Mouse (Mus musculus) kidney, embryonic 14.5 days (tissue): ENCODE measurements around the gene Flt3l. TPM values are rescaled to one million over a fixed set of nuclear protein-coding genes. Genes with fewer than 3 reads are reported as not detected.

Experiments used
- ATAC-seq: fragments of 200-750 bp; cut with Nextera tagmentation; 2 replicates; pipeline ENCODE4 v1.8.0; 2017; ENCODE audit warnings: moderate number of reproducible peaks, mild to moderate bottlenecking, moderate TSS enrichment, moderate library complexity; ENCODE audit not compliant: low FRiP score, low TSS enrichment
- H3K27ac ChIP-seq: fragments of 300-500 bp; sonication (generic); 2 replicates; pipeline ENCODE4 v1.5.1; 2014; ENCODE audit warnings: low read depth, mild to moderate bottlenecking, low read length, moderate library complexity, mixed read lengths
- H3K27me3 ChIP-seq: fragments of 300-500 bp; sonication (generic); 2 replicates; pipeline ENCODE4 v1.6.1; 2014; ENCODE audit warnings: mild to moderate bottlenecking, low read length; ENCODE audit not compliant: control insufficient read depth, insufficient read depth
- H3K36me3 ChIP-seq: fragments of 300-500 bp; sonication (generic); 2 replicates; pipeline ENCODE4 v1.6.1; 2014; ENCODE audit warnings: low read length, mixed read lengths; ENCODE audit not compliant: control insufficient read depth, insufficient read depth
- H3K4me1 ChIP-seq: fragments of 300-500 bp; sonication (generic); 2 replicates; pipeline ENCODE4 v1.6.1; 2014; ENCODE audit warnings: low read length, mixed read lengths; ENCODE audit not compliant: control insufficient read depth, insufficient read depth
- H3K4me2 ChIP-seq: fragments of 300-500 bp; sonication (generic); replicated peaks from 2 replicates; pipeline ENCODE4 v1.6.1; 2014; ENCODE audit warnings: low read depth, mild to moderate bottlenecking, low read length
- H3K4me3 ChIP-seq: fragments of 300-500 bp; sonication (generic); 2 replicates; pipeline ENCODE4 v1.5.1; 2014; ENCODE audit warnings: mild to moderate bottlenecking, low read length
- H3K9ac ChIP-seq: fragments of 300-500 bp; sonication (generic); 2 replicates; pipeline ENCODE4 v1.6.1; 2014; ENCODE audit warnings: low read depth, mild to moderate bottlenecking, low read length, moderate library complexity
- H3K9me3 ChIP-seq: fragments of 300-500 bp; sonication (generic); 2 replicates; pipeline ENCODE4 v1.6.1; 2016; ENCODE audit warnings: low read length; ENCODE audit not compliant: control insufficient read depth
- WGBS: fragments of 180-500 bp; shearing (Covaris S2); extraction: QIAGEN DNeasy Blood & Tissue Kit; methylation state at CpG from one replicate; pipeline ENCODE4 v1.1.7; 2014; 5-methylcytosine and 5-hydroxymethylcytosine counted together
- polyA plus RNA-seq: library from polyadenylated mRNA; unstranded; fragments of >200 nt; fragmentation: Nextera tagmentation; extraction: Ambion mirVana; gene quantifications from 2 replicates; pipeline ENCODE4 v1.2.1, GENCODE M21; 2014

The Flt3l gene
- polyA plus RNA-seq, 1 experiment from 2014 or later: 1.3 TPM

DNA sequence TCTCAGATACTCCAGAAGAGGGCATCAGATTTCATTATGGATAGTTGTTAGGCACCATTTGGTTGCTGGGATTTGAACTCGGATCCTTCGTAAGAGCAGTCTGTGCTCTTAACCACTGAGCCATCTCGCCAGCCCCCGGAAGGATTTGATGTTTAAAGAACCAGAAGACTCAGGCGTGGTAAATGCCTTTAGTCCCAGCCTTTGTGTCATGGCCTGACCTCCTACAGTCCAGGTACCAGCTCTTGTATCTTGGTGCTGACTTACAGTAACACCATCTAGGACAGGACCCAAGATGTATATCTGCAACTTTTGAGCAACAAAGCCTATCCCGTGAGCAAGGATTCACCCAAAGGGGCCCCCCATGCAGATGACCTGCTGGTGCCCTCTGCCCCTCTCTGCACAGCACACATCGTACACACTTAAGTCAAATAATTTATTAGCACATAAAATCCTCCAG, 11.1 kb downstream of the Flt3l start:
- Histone ChIP-seq H3K27me3 (no peaks in the 10 kb centered on the region), H3K36me3 (peaks cover 58% of the 10 kb centered on the region), H3K4me2 (peak overlapping the region; percentile 38; the same call in 1 of the 2 replicates), H3K4me3 (peak overlapping the region; percentile 99; the same call in 1 of the 2 replicates), H3K27ac (peak overlapping the region; percentile 88), H3K9ac (no peak overlapping the region; the same call in 1 of the 2 replicates), H3K9me3 (no peaks in the 10 kb centered on the region), H3K4me1 (peaks cover 37% of the 10 kb centered on the region)
- WGBS: 13% methylated on average over 7 of the region's 7 CpGs
- no peak for ATAC-seq

DNA sequence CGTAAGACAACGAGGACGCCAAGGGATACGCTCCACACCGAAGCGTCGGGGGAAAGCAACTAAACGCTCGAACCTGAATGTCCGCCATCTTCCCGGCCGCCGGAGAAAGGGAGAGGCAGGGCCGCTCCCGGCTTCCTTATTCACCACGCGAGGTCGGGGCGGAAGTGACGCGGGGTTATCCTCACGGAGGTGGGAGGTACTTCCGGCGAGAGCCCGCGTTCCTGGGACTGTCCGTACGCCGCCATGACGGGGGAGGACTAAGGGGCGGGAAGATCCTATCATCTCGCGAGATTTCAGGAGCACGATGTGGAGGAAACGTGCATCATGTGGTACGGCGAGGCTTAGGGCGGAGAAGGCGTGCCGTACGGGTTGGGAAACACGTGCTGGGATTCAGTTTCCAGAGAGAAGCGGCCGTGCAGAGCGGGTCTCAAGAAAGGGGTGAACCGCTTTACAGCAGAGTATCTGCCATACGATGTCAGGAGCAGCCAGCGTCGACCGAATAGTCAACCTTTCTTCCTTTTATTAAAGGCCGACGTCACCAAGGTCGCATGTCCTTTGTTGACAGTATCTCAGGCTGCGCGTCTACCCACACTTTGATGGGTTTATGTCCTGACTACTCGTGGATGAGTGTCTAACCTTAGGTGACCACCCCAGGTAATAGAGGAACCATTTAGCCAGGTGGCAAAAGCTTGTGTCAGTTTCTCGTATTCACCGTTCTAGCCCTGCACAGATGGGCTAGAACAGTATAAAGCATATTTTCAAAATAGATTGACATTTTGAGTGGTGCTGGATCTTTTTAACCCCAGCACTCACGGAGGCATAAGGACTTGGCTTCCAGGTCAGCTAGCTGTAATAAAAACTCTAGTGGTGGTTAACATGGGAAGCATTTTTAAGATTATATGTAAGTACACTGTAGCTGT, 11.7 kb downstream of the Flt3l start, which contains the start of gene Rps11:
Gene Rps11 (minus strand): TSS at position 216 of the 920 bp plus-strand sequence.
- Histone ChIP-seq H3K27ac (peak within 1 kb of the TSS; percentile 90), H3K9ac (peak within 1 kb of the TSS; percentile 99), H3K27me3 (no peaks in the 10 kb centered on the region), H3K9me3 (no peaks in the 10 kb centered on the region), H3K4me1 (peaks cover 32% of the 10 kb centered on the region), H3K36me3 (peaks cover 65% of the 10 kb centered on the region), H3K4me2 (peak within 1 kb of the TSS; percentile 65), H3K4me3 (peak within 1 kb of the TSS; percentile 99)
- under 1% methylated on average over 59 of the region's 59 CpGs for WGBS
- peak; percentile 81 for ATAC-seq

DNA sequence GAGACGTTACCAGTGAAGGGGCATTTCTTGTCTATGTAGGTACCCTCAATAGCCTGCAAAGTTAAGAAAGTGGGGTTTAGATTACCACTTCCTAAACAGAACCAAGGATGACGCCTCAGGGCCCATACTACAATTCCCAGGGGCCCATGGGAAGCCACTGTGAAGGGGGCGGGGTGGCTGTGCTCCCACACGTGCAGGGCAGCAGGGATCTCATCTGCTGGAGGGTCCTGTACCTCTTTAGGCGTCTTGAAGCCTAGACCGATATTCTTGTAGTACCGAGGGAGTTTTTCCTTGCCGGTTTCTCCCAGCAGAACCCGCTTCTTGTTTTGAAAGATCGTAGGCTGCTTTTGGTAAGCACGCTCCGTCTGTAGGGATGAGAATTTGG, 13.1 kb downstream of the Flt3l start:
- Histone ChIP-seq H3K36me3 (peaks cover 67% of the 10 kb centered on the region), H3K4me1 (peaks cover 30% of the 10 kb centered on the region), H3K4me2 (peak overlapping the region; percentile 65), H3K27ac (peak overlapping the region; percentile 90), H3K27me3 (no peaks in the 10 kb centered on the region), H3K4me3 (peak overlapping the region; percentile 99), H3K9me3 (no peaks in the 10 kb centered on the region), H3K9ac (peak overlapping the region; percentile 99)
- no peak for ATAC-seq
- 21% methylated on average over 12 of the region's 12 CpGs for WGBS

DNA sequence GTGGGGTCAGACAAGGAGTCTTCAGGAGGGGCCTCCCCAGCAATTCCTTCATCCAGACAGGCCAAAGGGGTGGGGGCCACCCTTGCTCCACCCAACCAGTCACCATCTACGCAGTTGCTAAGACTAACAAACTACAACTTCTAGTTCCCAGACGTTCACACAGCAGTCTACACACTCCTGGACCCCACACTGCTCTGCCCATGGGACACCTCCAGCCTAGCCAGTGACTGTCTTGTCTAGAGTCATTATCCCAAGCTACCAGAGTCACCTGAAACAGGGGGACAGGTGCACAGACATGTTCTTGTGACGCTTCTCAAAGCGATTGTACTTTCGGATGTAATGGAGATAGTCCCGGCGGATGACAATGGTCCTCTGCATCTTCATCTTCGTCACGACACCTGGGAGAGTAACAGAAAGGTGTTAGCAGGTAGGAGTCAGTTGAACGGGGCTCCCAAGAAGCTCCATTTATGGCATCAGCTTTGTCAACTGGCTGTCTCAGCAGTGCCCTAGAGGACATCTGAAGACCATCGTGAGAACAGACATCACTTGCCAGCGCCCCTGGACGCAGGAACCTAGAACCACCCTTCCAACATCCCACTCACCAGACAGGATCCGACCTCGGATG, 13.6 kb downstream of the Flt3l start:
- peak overlapping the region; percentile 65 for H3K4me2 ChIP-seq
- H3K27me3 ChIP-seq: no peaks in the 10 kb centered on the region
- ATAC-seq: no peak
- peaks cover 30% of the 10 kb centered on the region for H3K4me1 ChIP-seq
- peaks cover 69% of the 10 kb centered on the region for H3K36me3 ChIP-seq
- no peaks in the 10 kb centered on the region for H3K9me3 ChIP-seq
- H3K4me3 ChIP-seq: peak overlapping the region; percentile 99
- no peak overlapping the region for H3K27ac ChIP-seq
- WGBS: 83% methylated on average over 15 of the region's 15 CpGs
- peak overlapping the region; percentile 99 for H3K9ac ChIP-seq

DNA sequence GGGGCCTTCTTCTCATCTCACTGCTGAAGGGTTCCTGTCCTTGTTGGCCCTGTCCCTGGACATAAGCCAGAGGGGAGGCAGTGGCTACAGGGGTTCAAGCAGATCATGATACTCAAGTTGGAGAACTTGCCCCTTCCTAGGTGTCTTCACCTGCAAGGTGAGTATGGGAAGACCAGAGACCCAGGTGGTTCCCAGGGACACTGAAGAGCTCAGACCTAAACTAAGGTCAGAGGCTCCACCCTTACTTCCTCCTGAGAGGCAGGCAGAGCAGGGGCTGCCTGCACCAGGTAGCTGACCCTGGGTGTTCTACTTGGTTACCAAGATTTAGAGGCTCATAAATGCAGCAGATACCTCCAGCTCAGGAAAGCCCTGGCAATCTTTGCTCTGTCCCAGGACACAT, 14.3 kb downstream of the Flt3l start:
- peaks cover 27% of the 10 kb centered on the region for H3K4me1 ChIP-seq
- no peak overlapping the region for H3K4me2 ChIP-seq
- peak overlapping the region; percentile 99; the same call in 1 of the 2 replicates for H3K9ac ChIP-seq
- no peaks in the 10 kb centered on the region for H3K9me3 ChIP-seq
- H3K27ac ChIP-seq: no peak overlapping the region; the same call in 1 of the 2 replicates
- no peak for ATAC-seq
- no peaks in the 10 kb centered on the region for H3K27me3 ChIP-seq
- no peak overlapping the region for H3K4me3 ChIP-seq
- H3K36me3 ChIP-seq: peaks cover 62% of the 10 kb centered on the region

DNA sequence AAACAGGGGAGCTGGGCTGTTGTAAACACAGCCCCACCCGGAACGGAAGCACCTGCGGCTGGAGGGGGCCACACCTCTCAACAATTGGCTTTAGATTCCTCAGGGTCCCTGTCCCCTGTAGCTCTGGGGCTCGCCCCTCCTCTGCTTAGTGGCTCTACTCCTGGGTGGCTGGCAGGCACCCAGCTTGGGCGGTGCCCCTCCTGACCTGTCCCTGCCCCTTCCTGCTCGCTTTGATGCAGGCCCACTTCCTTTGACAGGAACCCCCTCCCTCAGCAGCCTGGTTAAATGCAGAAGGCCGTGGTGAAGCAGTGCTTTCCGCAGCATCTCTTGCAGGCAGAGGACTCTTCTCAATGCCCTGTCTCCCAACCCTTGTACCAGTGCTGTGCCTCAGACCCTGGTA, 14.8 kb downstream of the Flt3l start:
- no peak for ATAC-seq
- 57% methylated on average over 8 of the region's 8 CpGs for WGBS
- Histone ChIP-seq H3K9me3 (no peaks in the 10 kb centered on the region), H3K36me3 (peaks cover 57% of the 10 kb centered on the region), H3K27ac (no peak overlapping the region; the same call in 1 of the 2 replicates), H3K4me1 (peaks cover 21% of the 10 kb centered on the region), H3K27me3 (no peaks in the 10 kb centered on the region), H3K4me2 (no peak overlapping the region), H3K9ac (no peak overlapping the region; the same call in 1 of the 2 replicates), H3K4me3 (no peak overlapping the region)

DNA sequence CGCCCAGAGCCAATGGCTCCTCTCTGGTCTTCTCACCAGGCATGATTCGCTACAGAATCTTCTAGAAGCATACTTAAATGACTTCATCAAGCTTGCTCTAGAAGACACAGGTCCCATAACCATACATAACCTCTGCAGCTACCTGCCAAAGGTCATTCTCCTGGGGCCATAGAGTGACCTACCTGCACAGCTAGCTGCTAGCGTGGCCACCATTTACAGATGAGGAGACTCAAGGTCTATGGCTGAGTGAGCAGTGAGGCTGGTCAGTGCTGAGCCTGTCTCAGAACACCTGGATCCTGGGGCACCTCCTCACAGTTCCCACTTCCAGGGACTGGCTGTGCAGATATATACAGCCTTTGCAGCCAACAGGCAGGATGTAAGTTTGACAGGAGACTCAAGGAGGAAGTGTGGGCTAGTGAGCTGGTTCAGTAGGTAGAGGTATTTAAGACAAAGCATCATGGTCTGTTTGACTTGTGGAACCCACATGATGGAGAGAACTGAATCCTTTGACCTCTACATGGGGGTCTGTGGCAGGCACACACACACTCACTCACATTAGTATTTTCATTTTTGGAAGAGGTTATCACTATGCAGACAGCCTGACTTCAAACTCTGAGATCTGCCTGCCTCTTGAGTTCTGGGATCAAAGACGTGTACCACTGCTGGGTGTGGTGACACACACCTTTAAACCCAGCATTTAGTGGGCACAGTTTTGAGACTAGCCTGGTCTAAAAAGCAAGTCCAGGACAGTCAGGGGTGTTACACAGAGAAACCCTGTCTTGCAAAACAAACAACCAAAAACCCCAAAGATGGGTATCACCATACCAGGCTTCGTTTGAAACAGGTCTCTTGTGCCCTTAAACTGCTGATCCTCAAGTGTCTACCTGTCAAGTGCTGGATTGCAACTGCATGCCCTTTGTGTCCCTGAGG, 16.2 kb downstream of the Flt3l start:
- Histone ChIP-seq H3K4me1 (peaks cover 15% of the 10 kb centered on the region), H3K27ac (no peak overlapping the region), H3K9ac (no peak overlapping the region), H3K4me3 (no peak overlapping the region), H3K27me3 (no peaks in the 10 kb centered on the region), H3K36me3 (peaks cover 43% of the 10 kb centered on the region), H3K4me2 (no peak overlapping the region), H3K9me3 (no peaks in the 10 kb centered on the region)
- WGBS: 86% methylated on average over 5 of the region's 5 CpGs
- ATAC-seq: no peak

DNA sequence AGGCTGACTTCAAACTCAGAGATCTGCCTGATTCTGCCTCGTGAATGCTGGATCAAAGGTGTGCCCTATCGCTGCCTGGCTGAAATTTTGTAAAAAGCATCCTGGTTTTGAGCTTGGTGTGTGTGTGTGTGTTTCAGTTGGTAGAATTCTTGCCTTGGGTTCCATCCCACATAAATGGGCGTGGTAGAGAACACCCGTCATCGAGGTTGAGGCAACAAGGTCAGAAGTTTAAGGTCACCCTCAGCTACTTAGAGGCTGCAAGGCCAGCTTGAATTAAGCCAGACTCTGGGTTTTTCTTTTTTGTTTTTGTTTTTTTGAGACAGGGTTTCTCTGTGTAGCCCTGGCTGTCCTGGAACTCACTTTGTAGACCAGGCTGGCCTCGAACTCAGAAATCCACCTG, 17.9 kb downstream of the Flt3l start:
- H3K4me2 ChIP-seq: no peak overlapping the region
- ATAC-seq: no peak
- peaks cover 15% of the 10 kb centered on the region for H3K4me1 ChIP-seq
- no peak overlapping the region for H3K4me3 ChIP-seq
- 81% methylated on average over 6 of the region's 6 CpGs for WGBS
- H3K36me3 ChIP-seq: peaks cover 42% of the 10 kb centered on the region
- no peaks in the 10 kb centered on the region for H3K9me3 ChIP-seq
- H3K27ac ChIP-seq: peak overlapping the region; percentile 37; the same call in 1 of the 2 replicates
- H3K27me3 ChIP-seq: no peaks in the 10 kb centered on the region
- no peak overlapping the region for H3K9ac ChIP-seq
